Mouse (Mus musculus) brain, embryonic 14.5 days (tissue): ENCODE data around the gene Cela1. TPM values are rescaled to one million over a fixed set of nuclear protein-coding genes. Genes with fewer than 3 reads are reported as not detected.
A peak's percentile ranks its signal among the peaks of the same experiment; 100 is the strongest.

ENCODE experiments used
- DNase-seq: peaks from one replicate; pipeline ENCODE4 v3.0.0-alpha.2; 2011; ENCODE audit warnings: low read depth
- CTCF ChIP-seq: fragments of 200-500 bp; IDR thresholded peaks from 2 replicates; pipeline ENCODE4 v1.5.1; 2012; ENCODE audit warnings: inconsistent platforms, mild to moderate bottlenecking, moderate library complexity, borderline replicate concordance; ENCODE audit not compliant: insufficient read depth, insufficient read length; ENCODE audit errors: extremely low read depth
- POLR2A ChIP-seq: fragments of 200-500 bp; IDR thresholded peaks from 2 replicates; pipeline ENCODE4 v1.6.1; 2012; ENCODE audit warnings: mild to moderate bottlenecking, inconsistent platforms, borderline replicate concordance; ENCODE audit not compliant: poor library complexity, insufficient read depth, insufficient read length, severe bottlenecking; ENCODE audit errors: extremely low read depth
- polyA plus RNA-seq: library from polyadenylated mRNA; depleted of rRNA; stranded (reverse); fragments of >200 nt; gene quantifications from 2 replicates; pipeline ENCODE4 v1.2.3, GENCODE M21; 2012; rRNA removed

Gene Cela1
- polyA plus RNA-seq, result 0.68 and 0.71 TPM in 2 replicates

DNA sequence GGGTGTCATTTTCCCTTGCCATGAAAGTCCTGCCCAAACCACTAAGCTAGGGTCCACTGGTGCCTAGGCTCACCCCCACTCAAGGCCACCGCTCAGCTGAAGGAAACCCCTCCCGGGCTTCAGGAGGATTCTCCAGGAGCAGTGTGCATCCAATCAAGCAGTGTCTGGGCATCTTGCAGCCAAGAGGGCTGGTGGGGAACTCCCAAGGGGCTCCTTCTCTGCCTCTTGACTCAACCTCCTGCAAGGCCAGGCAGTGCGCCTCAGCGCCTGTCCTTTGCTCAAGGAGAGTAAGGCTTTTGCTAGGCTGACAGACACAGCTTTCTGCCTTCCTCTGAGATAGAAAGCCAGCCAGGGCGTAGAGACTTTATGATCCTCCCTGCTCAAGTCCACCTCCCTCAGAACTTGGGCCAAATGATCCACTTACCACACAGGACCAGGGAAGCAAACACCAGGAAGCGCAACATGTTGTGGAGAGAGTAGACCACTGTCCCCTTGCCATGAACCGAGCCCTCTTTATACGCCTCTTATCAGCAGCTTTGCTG lies at the start of gene Cela1:
Gene Cela1 (minus strand): TSS at position 492 of the 542 bp plus-strand sequence.
- no peak for DNase-seq
- no peak for TF ChIP-seq CTCF
- TF ChIP-seq POLR2A, result no peak

- DNase-seq, result no peak
- TF ChIP-seq CTCF, result no peak
- no peak for TF ChIP-seq POLR2A
These were observed 48.2 kb upstream of the Cela1 start for GRCm38 (mm10) chr15:100735953-100736300.

DNA sequence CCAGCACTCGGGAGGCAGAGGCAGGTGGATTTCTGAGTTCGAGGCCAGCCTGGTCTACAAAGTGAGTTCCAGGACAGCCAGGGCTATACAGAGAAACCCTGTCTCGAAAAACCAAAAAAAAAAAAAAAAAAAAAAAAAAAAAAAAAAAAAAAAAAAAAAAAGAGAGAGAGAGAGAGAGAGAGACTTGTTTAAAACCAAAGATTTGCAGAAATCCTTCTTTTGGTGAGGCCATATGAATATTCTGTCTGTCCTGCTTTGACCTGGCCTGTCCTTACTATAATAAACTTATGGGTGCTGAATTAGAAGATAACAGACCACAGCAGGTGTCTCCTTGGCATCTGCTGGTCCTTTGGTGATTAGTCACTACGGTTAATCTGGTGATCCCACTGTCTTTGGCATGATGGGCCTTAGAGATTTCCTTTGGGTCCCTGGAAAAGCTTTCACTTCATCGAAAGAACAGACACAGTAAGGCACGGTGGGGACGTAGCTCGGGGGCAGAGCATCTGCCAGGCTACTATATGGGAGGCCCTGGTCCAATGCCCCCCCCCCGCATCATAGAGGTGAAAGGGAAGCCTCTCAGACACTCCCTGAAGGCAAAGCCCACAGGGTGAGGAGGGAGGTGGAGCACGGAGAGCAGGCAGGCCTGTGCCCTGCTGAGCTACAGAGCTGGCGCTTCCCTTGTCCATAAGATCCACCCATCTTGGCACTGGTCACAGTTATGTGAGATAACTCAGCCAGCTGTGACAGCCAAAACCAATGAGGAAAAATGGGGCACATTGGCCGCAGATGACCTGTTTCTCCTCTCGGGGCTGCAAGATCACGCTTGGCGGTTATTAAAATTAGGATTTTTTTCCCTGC lies 47.6 kb upstream of the Cela1 start:
- TF ChIP-seq POLR2A, result no peak
- no peak for TF ChIP-seq CTCF
- DNase-seq, result peak; percentile 24

DNA sequence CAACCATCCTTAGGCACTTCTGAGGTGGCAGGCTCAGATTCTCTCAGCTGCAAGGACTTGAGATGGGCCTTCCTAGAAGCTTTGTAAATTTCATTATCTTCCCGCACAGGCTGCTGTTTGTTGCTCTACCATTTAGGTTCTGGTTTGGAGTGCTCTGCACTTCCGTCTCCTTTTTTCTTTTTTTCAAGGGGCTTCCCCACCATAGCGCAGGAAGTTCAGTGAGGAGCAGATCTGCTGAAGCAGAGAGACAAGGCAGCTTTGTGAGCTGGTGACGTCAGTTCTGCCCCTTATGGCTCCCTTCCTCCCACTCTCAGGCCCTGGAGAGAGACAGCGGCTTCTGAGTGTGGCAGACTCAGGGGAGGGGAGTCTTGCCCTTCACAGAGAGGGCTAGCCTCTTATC lies 44.9 kb upstream of the Cela1 start:
- peak; percentile 47 for DNase-seq
- no peak for TF ChIP-seq POLR2A
- TF ChIP-seq CTCF, result no peak

- TF ChIP-seq POLR2A (no peak), CTCF (no peak)
- no peak for DNase-seq
These were observed 43.4 kb upstream of the Cela1 start for GRCm38 (mm10) chr15:100731081-100731480.

GRCm38 (mm10) chr15:100729281-100729985 lies 41.7 kb upstream of the Cela1 start, which contains the start of gene Galnt6:
Galnt6 (minus strand) TSS chr15:100729376.
- TF ChIP-seq CTCF (no peak), POLR2A (no peak)
- DNase-seq, result peak; percentile 26

DNA sequence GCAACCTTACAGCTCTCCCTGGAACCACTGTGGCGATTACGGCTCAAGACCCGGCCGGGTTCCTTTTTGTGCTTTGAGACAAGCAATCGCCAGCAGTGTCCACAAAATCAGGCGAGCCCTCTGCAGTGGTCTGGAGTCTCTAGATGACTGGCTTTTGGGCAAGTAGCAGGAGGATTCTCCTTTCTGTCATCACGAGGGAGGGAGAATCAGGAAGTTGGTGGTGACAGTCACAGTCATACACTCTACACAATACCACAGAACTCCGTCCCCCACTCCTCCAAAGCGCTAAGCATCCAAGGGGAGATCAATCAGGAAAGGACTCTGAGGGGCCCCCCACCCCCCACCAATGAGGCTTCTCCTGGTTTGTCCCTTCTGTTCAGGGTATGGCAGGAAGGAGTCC lies 40.9 kb upstream of the Cela1 start:
- no peak for TF ChIP-seq CTCF
- no peak for TF ChIP-seq POLR2A
- no peak for DNase-seq

DNA sequence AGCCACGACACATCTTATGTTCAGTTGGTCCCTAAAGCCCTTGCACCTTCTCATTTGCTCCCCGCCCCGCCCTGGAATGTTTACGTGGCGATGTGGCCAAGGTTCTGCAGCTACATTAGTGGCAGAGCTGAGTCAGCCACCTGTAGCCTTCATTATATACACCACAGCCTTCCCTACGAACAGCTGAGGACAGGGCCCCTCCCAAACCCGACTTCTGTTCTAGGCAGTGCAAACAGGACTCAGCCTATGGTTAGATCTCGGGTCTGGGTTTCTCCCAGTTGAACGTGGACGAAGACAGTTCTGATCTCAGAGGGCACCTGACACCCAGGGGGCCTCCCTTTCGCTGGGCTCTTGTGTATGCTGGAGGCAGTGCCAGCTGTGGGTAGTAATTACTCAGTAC lies 40.1 kb upstream of the Cela1 start:
- DNase-seq, result no peak
- TF ChIP-seq CTCF, result no peak
- TF ChIP-seq POLR2A, result no peak

DNA sequence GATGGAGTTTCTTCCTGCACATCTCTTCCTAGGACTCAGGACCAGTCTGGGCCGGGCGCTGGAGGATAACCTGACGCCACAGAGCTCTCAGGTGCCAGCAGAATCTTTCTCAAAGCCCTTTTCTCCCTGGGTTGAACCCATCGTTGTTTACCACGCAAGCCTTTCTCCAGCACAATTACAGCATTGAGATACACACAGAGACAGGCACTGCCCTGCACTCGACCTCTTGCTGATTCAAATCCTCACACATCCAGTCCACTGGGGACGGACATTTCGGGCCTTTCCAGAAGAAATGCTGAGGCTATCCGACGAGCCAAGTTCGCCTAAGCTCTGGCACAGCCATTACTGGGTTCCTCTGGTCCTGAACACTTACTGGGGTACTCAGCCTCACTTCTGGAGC lies 39.0 kb upstream of the Cela1 start:
- no peak for DNase-seq
- TF ChIP-seq POLR2A, result no peak
- no peak for TF ChIP-seq CTCF

DNA sequence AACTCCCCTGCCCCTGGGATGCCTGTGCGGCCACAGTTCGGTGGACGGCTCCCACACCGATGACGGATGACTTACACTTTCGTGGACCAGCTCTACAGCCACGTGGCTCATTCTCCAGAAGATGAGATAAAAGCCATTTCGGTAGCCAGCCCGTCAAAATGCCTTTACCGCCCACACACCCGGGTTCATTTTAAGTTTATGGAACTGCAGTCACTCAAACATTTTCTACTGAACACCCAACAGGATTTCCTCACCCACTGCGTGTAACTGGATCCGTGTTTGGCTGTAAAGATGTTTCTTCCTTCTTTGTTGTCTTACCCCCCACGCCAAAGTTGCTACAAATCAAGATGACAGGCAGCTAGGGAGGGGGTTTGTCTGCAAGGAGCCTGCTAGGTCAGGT lies 35.8 kb upstream of the Cela1 start:
- TF ChIP-seq CTCF (no peak), POLR2A (no peak)
- DNase-seq, result no peak

GRCm38 (mm10) chr15:100722564-100722963 lies 34.8 kb upstream of the Cela1 start:
- TF ChIP-seq CTCF (no peak), POLR2A (no peak)
- no peak for DNase-seq
